Mouse (Mus musculus) intestine, embryonic 14.5 days (tissue): ENCODE data around the gene Sept3. TPM values are rescaled to one million over a fixed set of nuclear protein-coding genes. Genes with fewer than 3 reads are reported as not detected.

Experiments used
- ATAC-seq: fragments of 200-750 bp; cut with Nextera tagmentation; replicated peaks from 2 replicates; pipeline ENCODE4 v1.8.0; 2017; ENCODE audit warnings: low read depth, moderate number of reproducible peaks, moderate TSS enrichment, moderate library complexity; ENCODE audit not compliant: low FRiP score, low TSS enrichment
- DNase-seq: peaks from one replicate; pipeline ENCODE4 v3.0.0-alpha.2; 2018; ENCODE audit warnings: low spot score
- H3K27ac ChIP-seq: fragments of 300-500 bp; sonication (generic); 2 replicates; pipeline ENCODE4 v1.5.1; 2014; ENCODE audit warnings: low read depth, mild to moderate bottlenecking, control low read depth
- H3K27me3 ChIP-seq: fragments of 300-500 bp; sonication (generic); replicated peaks from 2 replicates; pipeline ENCODE4 v1.6.1; 2014; ENCODE audit warnings: low read length, control low read depth; ENCODE audit not compliant: control insufficient read depth, insufficient read depth
- H3K36me3 ChIP-seq: fragments of 300-500 bp; sonication (generic); 2 replicates; pipeline ENCODE4 v1.6.1; 2014; ENCODE audit warnings: low read length, control low read depth; ENCODE audit not compliant: control insufficient read depth, insufficient read depth
- H3K4me1 ChIP-seq: fragments of 300-500 bp; sonication (generic); replicated peaks from 2 replicates; pipeline ENCODE4 v1.6.1; 2014; ENCODE audit warnings: low read length, control low read depth, mixed read lengths; ENCODE audit not compliant: control insufficient read depth, insufficient read depth
- H3K4me2 ChIP-seq: fragments of 300-500 bp; sonication (generic); 2 replicates; pipeline ENCODE4 v1.6.1; 2014; ENCODE audit warnings: low read length
- H3K4me3 ChIP-seq: fragments of 300-500 bp; sonication (generic); 2 replicates; pipeline ENCODE4 v1.5.1; 2014; ENCODE audit warnings: low read depth, low read length, control low read depth, mixed read lengths
- H3K9ac ChIP-seq: fragments of 300-500 bp; sonication (generic); 2 replicates; pipeline ENCODE4 v1.6.1; 2014; ENCODE audit warnings: mild to moderate bottlenecking, low read length
- H3K9me3 ChIP-seq: fragments of 300-500 bp; sonication (generic); 2 replicates; pipeline ENCODE4 v1.6.1; 2016; ENCODE audit warnings: low read length, control low read depth; ENCODE audit not compliant: control insufficient read depth
- WGBS: fragments of 180-500 bp; shearing (Covaris S2); extraction: QIAGEN DNeasy Blood & Tissue Kit; methylation state at CpG from one replicate; pipeline ENCODE4 v1.1.7; 2014; 5-methylcytosine and 5-hydroxymethylcytosine counted together
- polyA plus RNA-seq: library from polyadenylated mRNA; unstranded; fragments of >200 nt; fragmentation: Nextera tagmentation; extraction: Ambion mirVana; gene quantifications from 2 replicates; pipeline ENCODE4 v1.2.1, GENCODE M21; 2014

The Sept3 gene
- polyA plus RNA-seq, 1 experiment from 2014 or later: 18.3 TPM

GRCm38 (mm10) chr15:82343368-82344287 lies 68.9 kb downstream of the Sept3 start:
- DNase-seq (no peak), ATAC-seq (no peak)
- WGBS: 89% methylated on average over 27 of the region's 27 CpGs
- H3K27me3 ChIP-seq: no peaks in the 10 kb centered on the region
- H3K4me1 ChIP-seq: peaks cover 28% of the 10 kb centered on the region
- H3K4me3 ChIP-seq: no peak overlapping the region
- peaks cover 14% of the 10 kb centered on the region for H3K36me3 ChIP-seq
- H3K9ac ChIP-seq: no peak overlapping the region
- no peak overlapping the region for H3K4me2 ChIP-seq
- no peak overlapping the region for H3K27ac ChIP-seq
- no peaks in the 10 kb centered on the region for H3K9me3 ChIP-seq

Other genes with a start within 250 kb of the Sept3 start
- gene Desi1, start 241.0 kb upstream of the Sept3 start, polyA plus RNA-seq: 24.0 and 26.7 TPM in 2 replicates
- 301 and 329 TPM in 2 replicates for gene Snu13, start 227.3 kb upstream of the Sept3 start, polyA plus RNA-seq
- gene 4930407I10Rik, start 215.7 kb upstream of the Sept3 start, polyA plus RNA-seq: not detected in 2 replicates
- gene Mei1, start 204.9 kb upstream of the Sept3 start, polyA plus RNA-seq: not detected in 2 replicates
- gene Ccdc134, start 147.0 kb upstream of the Sept3 start, polyA plus RNA-seq: 14.2 and 15.3 TPM in 2 replicates
- 136 and 144 TPM in 2 replicates for gene Srebf2, start 127.7 kb upstream of the Sept3 start, polyA plus RNA-seq
- gene Shisa8, start 62.1 kb upstream of the Sept3 start, polyA plus RNA-seq: 0.15 TPM in 2 replicates
- gene Tnfrsf13c, start 50.5 kb upstream of the Sept3 start, polyA plus RNA-seq: 0.11 and 0.15 TPM in 2 replicates
- gene Cenpm, start 30.1 kb upstream of the Sept3 start, polyA plus RNA-seq: 64.9 and 70.3 TPM in 2 replicates
- gene 1500009C09Rik, start 22.5 kb upstream of the Sept3 start, polyA plus RNA-seq: 0.15 TPM in 1 of 2 replicates, not detected in the other
- gene Wbp2nl, start 24.1 kb downstream of the Sept3 start, polyA plus RNA-seq: 0.16 and 0.20 TPM in 2 replicates
- gene Naga, start 64.0 kb downstream of the Sept3 start, polyA plus RNA-seq: 59.7 and 61.2 TPM in 2 replicates
- gene Pheta2, start 64.0 kb downstream of the Sept3 start, polyA plus RNA-seq: 9.9 and 13.2 TPM in 2 replicates
- 260 and 272 TPM in 2 replicates for gene Smdt1, start 64.1 kb downstream of the Sept3 start, polyA plus RNA-seq
- gene Ndufa6, start 79.4 kb downstream of the Sept3 start, polyA plus RNA-seq: 426 and 466 TPM in 2 replicates
- 8.4 and 8.5 TPM in 2 replicates for gene Cyp2d22, start 105.4 kb downstream of the Sept3 start, polyA plus RNA-seq
- not detected in 2 replicates for gene Cyp2d11, start 119.1 kb downstream of the Sept3 start, polyA plus RNA-seq
- not detected in 2 replicates for gene Cyp2d10, start 132.3 kb downstream of the Sept3 start, polyA plus RNA-seq
- 0.12 TPM in 1 of 2 replicates, not detected in the other for gene Cyp2d9, start 158.5 kb downstream of the Sept3 start, polyA plus RNA-seq